Mouse (Mus musculus) bone marrow, adult 2 months (tissue): ENCODE measurements around the gene Ppp2r2d.

Experiments
- CTCF ChIP-seq: fragments of 200-500 bp; IDR thresholded peaks from 2 replicates; pipeline ENCODE4 v1.5.1; 2011; ENCODE audit warnings: low read length, control low read depth; ENCODE audit not compliant: control insufficient read depth, insufficient read depth
- POLR2A ChIP-seq: fragments of 200-500 bp; IDR thresholded peaks from 2 replicates; pipeline ENCODE4 v1.6.1; 2011; ENCODE audit warnings: low read depth, mild to moderate bottlenecking, control low read depth, low read length, borderline replicate concordance; ENCODE audit not compliant: control insufficient read depth

DNA sequence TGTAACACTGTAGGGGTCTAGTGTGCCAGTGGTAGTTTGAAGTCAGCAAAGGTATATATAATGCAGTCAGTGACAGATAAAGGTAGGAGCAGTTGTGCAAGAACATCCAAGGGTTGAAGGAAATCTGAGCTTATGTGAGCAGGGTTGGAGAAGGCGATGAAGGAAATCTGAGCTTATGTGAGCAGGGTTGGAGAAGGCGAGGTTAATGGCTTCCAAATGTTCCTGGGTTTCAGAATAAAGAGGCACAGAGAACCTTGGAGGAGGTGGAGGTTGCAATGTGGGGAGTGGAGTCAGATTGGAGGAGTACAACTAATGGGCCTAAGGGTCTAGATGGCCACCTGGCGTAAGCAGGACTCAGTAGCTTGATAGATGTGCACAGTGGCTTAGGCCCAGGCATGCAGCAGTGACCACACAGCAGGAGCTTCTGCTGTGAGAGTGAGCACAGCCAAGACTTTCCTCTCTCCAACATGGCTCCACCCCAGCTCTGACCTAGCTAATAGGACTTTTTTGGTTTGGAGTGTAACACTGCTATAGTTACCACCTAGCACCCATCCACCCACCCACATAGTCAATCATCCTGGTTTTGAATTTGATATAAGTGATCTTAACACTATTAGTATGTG is 18.2 kb downstream of the Ppp2r2d start:
- TF ChIP-seq CTCF (no peak), POLR2A (no peak)
